Mouse (Mus musculus) embryonic facial prominence, embryonic 11.5 days (tissue): ENCODE data around the gene Apoa2. TPM values are rescaled to one million over a fixed set of nuclear protein-coding genes. Genes with fewer than 3 reads are reported as not detected.
A peak's percentile ranks its signal among the peaks of the same experiment; 100 is the strongest.

Source experiments
- ATAC-seq: fragments of 200-750 bp; cut with Nextera tagmentation; replicated peaks from 2 replicates; pipeline ENCODE4 v1.8.0; 2017; ENCODE audit warnings: low read depth; ENCODE audit not compliant: insufficient number of reproducible peaks, low FRiP score, low TSS enrichment
- DNase-seq: peaks from one replicate; pipeline ENCODE4 v3.0.0-alpha.2; 2015; ENCODE audit warnings: low spot score
- H3K27ac ChIP-seq: fragments of 300-500 bp; sonication (generic); replicated peaks from 2 replicates; pipeline ENCODE4 v1.5.1; 2014; ENCODE audit warnings: mild to moderate bottlenecking, low read depth, low read length, control low read depth
- H3K27me3 ChIP-seq: fragments of 300-500 bp; sonication (generic); 2 replicates; pipeline ENCODE4 v1.6.1; 2014; ENCODE audit warnings: mild to moderate bottlenecking, low read length, moderate library complexity, mixed read lengths; ENCODE audit not compliant: control insufficient read depth, insufficient read depth
- H3K36me3 ChIP-seq: fragments of 300-500 bp; sonication (generic); replicated peaks from 2 replicates; pipeline ENCODE4 v1.6.1; 2014; ENCODE audit warnings: low read depth, mild to moderate bottlenecking, low read length, moderate library complexity, mixed read lengths; ENCODE audit not compliant: control insufficient read depth, insufficient read depth
- H3K4me1 ChIP-seq: fragments of 300-500 bp; sonication (generic); 2 replicates; pipeline ENCODE4 v1.6.1; 2014; ENCODE audit warnings: low read length, mixed read lengths; ENCODE audit not compliant: control insufficient read depth, insufficient read depth
- H3K4me2 ChIP-seq: fragments of 300-500 bp; sonication (generic); 2 replicates; pipeline ENCODE4 v1.6.1; 2014; ENCODE audit warnings: low read depth, mild to moderate bottlenecking, control low read depth, low read length, moderate library complexity
- H3K4me3 ChIP-seq: fragments of 300-500 bp; sonication (generic); 2 replicates; pipeline ENCODE4 v1.5.1; 2014; ENCODE audit warnings: low read depth, low read length, control low read depth
- H3K9ac ChIP-seq: fragments of 300-500 bp; sonication (generic); replicated peaks from 2 replicates; pipeline ENCODE4 v1.6.1; 2014; ENCODE audit warnings: mild to moderate bottlenecking, control low read depth, low read length
- H3K9me3 ChIP-seq: fragments of 300-500 bp; sonication (generic); replicated peaks from 2 replicates; pipeline ENCODE4 v1.6.1; 2016; ENCODE audit warnings: mild to moderate bottlenecking, low read length, inconsistent platforms, mixed read lengths; ENCODE audit not compliant: control insufficient read depth
- WGBS: fragments of 180-500 bp; shearing (Covaris S2); extraction: QIAGEN DNeasy Blood & Tissue Kit; methylation state at CpG from one replicate; pipeline ENCODE4 v1.1.7; 2014; 5-methylcytosine and 5-hydroxymethylcytosine counted together
- polyA plus RNA-seq: library from polyadenylated mRNA; unstranded; fragments of >200 nt; fragmentation: Nextera tagmentation; extraction: Ambion mirVana; gene quantifications from 2 replicates; pipeline ENCODE4 v1.2.1, GENCODE M21; 2014

The Apoa2 gene
- polyA plus RNA-seq, 1 experiment from 2014 or later = 3.7 TPM

DNA sequence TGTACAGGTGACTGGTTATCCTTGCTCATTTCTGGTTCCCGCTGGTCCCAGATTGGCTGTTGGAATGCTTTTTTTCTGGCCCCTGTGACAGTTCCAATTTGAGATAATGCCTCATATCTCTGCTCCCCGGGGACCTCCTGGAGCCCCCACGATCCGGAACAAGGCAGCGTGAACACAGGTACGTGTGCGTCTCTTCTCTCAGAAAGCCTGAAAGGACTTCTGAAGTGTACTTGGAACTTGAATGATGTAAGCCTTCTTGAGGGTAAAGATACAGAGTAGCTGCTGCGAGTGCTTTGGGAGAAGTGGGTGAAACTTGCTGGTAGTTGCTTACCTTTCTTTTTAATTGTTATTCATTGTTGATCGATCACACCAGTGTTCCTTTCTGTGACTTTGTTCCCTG, 46.3 kb downstream of the Apoa2 start:
- peaks cover 3% of the 10 kb centered on the region for H3K4me1 ChIP-seq
- H3K27ac ChIP-seq = no peak overlapping the region; the same call in 1 of the 2 replicates
- H3K4me2 ChIP-seq = peak overlapping the region; percentile 93
- DNase-seq = no peak
- no peaks in the 10 kb centered on the region for H3K27me3 ChIP-seq
- H3K9ac ChIP-seq = peak overlapping the region; percentile 72
- H3K4me3 ChIP-seq = peak overlapping the region; percentile 80
- no peak for ATAC-seq
- 42% methylated on average over 9 of the region's 9 CpGs for WGBS
- H3K36me3 ChIP-seq = peaks cover 10% of the 10 kb centered on the region
- H3K9me3 ChIP-seq = no peaks in the 10 kb centered on the region

GRCm38 (mm10) chr1:171271622-171272021, 46.8 kb downstream of the Apoa2 start:
- ATAC-seq (no peak), DNase-seq (no peak)
- Histone ChIP-seq H3K4me2 (no peak overlapping the region; the same call in 1 of the 2 replicates), H3K9ac (no peak overlapping the region), H3K4me3 (no peak overlapping the region), H3K27ac (no peak overlapping the region), H3K36me3 (peaks cover 10% of the 10 kb centered on the region), H3K9me3 (no peaks in the 10 kb centered on the region), H3K4me1 (peaks cover 3% of the 10 kb centered on the region), H3K27me3 (no peaks in the 10 kb centered on the region)
- WGBS = 63% methylated on average over 10 of the region's 10 CpGs

DNA sequence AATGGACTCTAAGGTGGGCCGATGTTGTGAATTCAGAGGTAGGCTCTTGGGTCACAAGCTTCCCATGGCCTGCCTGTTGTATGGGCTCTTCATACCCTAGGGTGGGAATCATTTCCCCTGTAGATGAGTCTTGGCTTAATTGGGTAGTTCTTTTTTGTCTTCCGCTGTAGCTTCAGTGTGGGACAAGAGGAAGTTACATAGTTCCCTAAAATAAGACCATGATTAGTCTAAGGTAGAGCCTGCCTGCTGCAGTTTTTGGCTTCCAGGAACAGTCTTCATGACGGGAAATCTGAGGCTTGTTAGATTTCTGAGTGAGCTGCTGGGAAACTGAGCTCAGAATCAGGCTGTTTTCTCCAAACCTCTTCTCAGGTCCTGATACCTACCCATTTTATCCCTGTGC, 47.2 kb downstream of the Apoa2 start:
- Histone ChIP-seq H3K27ac (no peak overlapping the region), H3K36me3 (peaks cover 10% of the 10 kb centered on the region)
- 94% methylated on average over 3 of the region's 3 CpGs for WGBS

DNA sequence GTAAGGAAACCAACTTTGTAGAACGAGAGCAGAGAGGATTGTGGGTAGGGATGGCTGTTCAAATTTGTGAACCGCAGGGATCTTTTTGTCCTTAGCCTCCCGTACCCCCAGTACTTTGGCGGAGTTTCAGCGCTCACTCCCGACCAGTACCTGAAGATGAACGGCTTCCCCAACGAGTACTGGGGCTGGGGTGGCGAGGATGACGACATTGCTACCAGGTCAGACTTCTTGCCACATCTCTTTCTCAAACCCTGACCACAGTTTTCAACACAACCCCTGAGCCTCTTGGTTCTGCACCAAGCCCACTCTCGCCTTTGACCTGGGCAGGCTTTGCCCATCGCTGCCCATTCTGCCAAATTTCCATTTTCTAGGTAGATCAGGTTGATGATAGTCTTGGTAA, 49.3 kb downstream of the Apoa2 start:
- WGBS = 96% methylated on average over 12 of the region's 12 CpGs
- Histone ChIP-seq H3K9ac (no peak overlapping the region), H3K9me3 (no peaks in the 10 kb centered on the region), H3K4me2 (no peak overlapping the region), H3K36me3 (peaks cover 10% of the 10 kb centered on the region), H3K4me1 (peaks cover 3% of the 10 kb centered on the region), H3K27me3 (no peaks in the 10 kb centered on the region), H3K27ac (no peak overlapping the region), H3K4me3 (no peak overlapping the region)
- no peak for DNase-seq
- ATAC-seq = no peak

More for the DNA sequence above, 47.2 kb downstream of the Apoa2 start:
- no peak overlapping the region for H3K9ac ChIP-seq
- no peaks in the 10 kb centered on the region for H3K27me3 ChIP-seq
- DNase-seq (no peak), ATAC-seq (no peak)
- no peaks in the 10 kb centered on the region for H3K9me3 ChIP-seq
- H3K4me2 ChIP-seq = no peak overlapping the region; the same call in 1 of the 2 replicates
- peaks cover 3% of the 10 kb centered on the region for H3K4me1 ChIP-seq
- no peak overlapping the region for H3K4me3 ChIP-seq

DNA sequence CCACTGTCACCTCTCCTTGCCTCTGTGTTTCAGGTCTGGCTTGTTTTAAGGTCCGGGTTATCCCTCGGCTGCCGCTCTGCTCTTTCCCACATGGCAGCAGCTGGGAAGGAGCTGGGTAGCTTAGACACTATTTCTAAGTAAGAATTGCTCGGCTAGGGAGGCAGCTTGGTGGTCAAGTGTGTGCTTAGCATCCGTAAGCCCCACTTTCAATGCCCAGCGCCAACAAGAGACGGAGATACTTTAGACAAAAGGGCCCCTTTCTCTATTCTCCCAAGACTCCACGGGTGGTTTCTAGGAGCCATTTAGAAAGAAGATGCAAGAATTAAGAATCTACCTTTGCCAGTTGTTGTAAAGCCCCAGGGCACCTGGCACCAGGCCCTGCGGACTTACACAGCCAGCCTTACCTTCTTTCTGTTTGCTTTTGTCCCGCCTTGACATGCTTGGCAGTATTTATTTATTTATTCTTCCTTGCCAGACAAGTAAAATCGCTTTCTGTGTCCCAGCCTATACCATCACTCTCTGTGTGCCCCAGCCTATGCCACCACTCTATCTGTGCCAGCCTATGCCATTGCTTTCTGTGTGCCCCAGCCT, 50.4 kb downstream of the Apoa2 start:
- peaks cover 9% of the 10 kb centered on the region for H3K4me1 ChIP-seq
- no peak overlapping the region for H3K9ac ChIP-seq
- no peaks in the 10 kb centered on the region for H3K27me3 ChIP-seq
- DNase-seq (no peak), ATAC-seq (no peak)
- 86% methylated on average over 11 of the region's 11 CpGs for WGBS
- no peak overlapping the region for H3K4me2 ChIP-seq
- no peaks in the 10 kb centered on the region for H3K9me3 ChIP-seq
- H3K27ac ChIP-seq = no peak overlapping the region
- H3K36me3 ChIP-seq = peaks cover 10% of the 10 kb centered on the region
- H3K4me3 ChIP-seq = no peak overlapping the region

Other genes starting within 250 kb of the Apoa2 start
- 0.52 TPM in 1 of 2 replicates, not detected in the other for gene Fcgr2b, start 248.5 kb upstream of the Apoa2 start, polyA plus RNA-seq
- 0.17 and 0.22 TPM in 2 replicates for gene Fcgr4, start 206.1 kb upstream of the Apoa2 start, polyA plus RNA-seq
- 6.5 and 7.9 TPM in 2 replicates for gene Fcgr3, start 160.1 kb upstream of the Apoa2 start, polyA plus RNA-seq
- 1.4 and 1.7 TPM in 2 replicates for gene Cfap126, start 111.1 kb upstream of the Apoa2 start, polyA plus RNA-seq
- 252 and 267 TPM in 2 replicates for gene Sdhc, start 74.5 kb upstream of the Apoa2 start, polyA plus RNA-seq
- gene Mpz, start 74.3 kb upstream of the Apoa2 start, polyA plus RNA-seq = 1.1 and 1.9 TPM in 2 replicates
- gene Pcp4l1, start 28.8 kb upstream of the Apoa2 start, polyA plus RNA-seq = 13.5 and 15.6 TPM in 2 replicates
- gene Nr1i3, start 11.1 kb upstream of the Apoa2 start, polyA plus RNA-seq = 0.22 and 0.26 TPM in 2 replicates
- gene Tomm40l, start 2.5 kb upstream of the Apoa2 start, polyA plus RNA-seq = 20.2 and 29.9 TPM in 2 replicates
- 19.9 and 22.0 TPM in 2 replicates for gene Fcer1g, start 9.3 kb downstream of the Apoa2 start, polyA plus RNA-seq
- gene Adamts4, start 25.4 kb downstream of the Apoa2 start, polyA plus RNA-seq = 5.1 and 6.1 TPM in 2 replicates
- 266 and 272 TPM in 2 replicates for gene Ndufs2, start 26.3 kb downstream of the Apoa2 start, polyA plus RNA-seq
- 56.8 and 60.5 TPM in 2 replicates for gene B4galt3, start 45.3 kb downstream of the Apoa2 start, polyA plus RNA-seq
- gene Ppox, start 56.1 kb downstream of the Apoa2 start, polyA plus RNA-seq = 58.3 and 59.8 TPM in 2 replicates
- gene Usp21, start 62.9 kb downstream of the Apoa2 start, polyA plus RNA-seq = 96.1 and 102 TPM in 2 replicates
- 109 and 114 TPM in 2 replicates for gene Ufc1, start 70.0 kb downstream of the Apoa2 start, polyA plus RNA-seq
- gene Dedd, start 104.1 kb downstream of the Apoa2 start, polyA plus RNA-seq = 51.7 and 56.7 TPM in 2 replicates
- gene Nit1, start 120.6 kb downstream of the Apoa2 start, polyA plus RNA-seq = 29.8 and 31.5 TPM in 2 replicates
- 60.7 and 70.1 TPM in 2 replicates for gene Pfdn2, start 120.6 kb downstream of the Apoa2 start, polyA plus RNA-seq
- 1.2 and 1.4 TPM in 2 replicates for gene Klhdc9, start 135.7 kb downstream of the Apoa2 start, polyA plus RNA-seq
- gene Nectin4, start 145.0 kb downstream of the Apoa2 start, polyA plus RNA-seq = 2.4 and 2.5 TPM in 2 replicates
- 0.39 and 0.52 TPM in 2 replicates for gene Arhgap30, start 163.9 kb downstream of the Apoa2 start, polyA plus RNA-seq
- gene Usf1, start 186.3 kb downstream of the Apoa2 start, polyA plus RNA-seq = 101 and 108 TPM in 2 replicates
- 2.2 and 3.2 TPM in 2 replicates for gene Tstd1, start 193.8 kb downstream of the Apoa2 start, polyA plus RNA-seq
- 21.1 and 23.1 TPM in 2 replicates for gene F11r, start 212.5 kb downstream of the Apoa2 start, polyA plus RNA-seq